Mouse (Mus musculus) thymus, postnatal 36 days (tissue): ENCODE measurements around the gene Sval3.

Experiments used
- DNase-seq, 2 experiments: peaks; one replicate each; pipeline ENCODE4 v3.0.0; 2022; ENCODE audit warnings: mixed read lengths in 2 of 2

Sval3 gene

GRCm38 (mm10) chr6:41967840-41968239 lies at the start of gene Sval3:
TSS of gene Sval3 (plus strand) at chr6:41968140.
- DNase-seq, result no peak

- no peak for DNase-seq
Measured at GRCm38 (mm10) chr6:41951330-41951729, 16.6 kb upstream of the Sval3 start, which contains the start of gene Sval1. TSS of gene Sval1 (plus strand) at chr6:41951630.
